8 mouse cellular contexts compared by ENCODE assay signal in the genomic region with DNA sequence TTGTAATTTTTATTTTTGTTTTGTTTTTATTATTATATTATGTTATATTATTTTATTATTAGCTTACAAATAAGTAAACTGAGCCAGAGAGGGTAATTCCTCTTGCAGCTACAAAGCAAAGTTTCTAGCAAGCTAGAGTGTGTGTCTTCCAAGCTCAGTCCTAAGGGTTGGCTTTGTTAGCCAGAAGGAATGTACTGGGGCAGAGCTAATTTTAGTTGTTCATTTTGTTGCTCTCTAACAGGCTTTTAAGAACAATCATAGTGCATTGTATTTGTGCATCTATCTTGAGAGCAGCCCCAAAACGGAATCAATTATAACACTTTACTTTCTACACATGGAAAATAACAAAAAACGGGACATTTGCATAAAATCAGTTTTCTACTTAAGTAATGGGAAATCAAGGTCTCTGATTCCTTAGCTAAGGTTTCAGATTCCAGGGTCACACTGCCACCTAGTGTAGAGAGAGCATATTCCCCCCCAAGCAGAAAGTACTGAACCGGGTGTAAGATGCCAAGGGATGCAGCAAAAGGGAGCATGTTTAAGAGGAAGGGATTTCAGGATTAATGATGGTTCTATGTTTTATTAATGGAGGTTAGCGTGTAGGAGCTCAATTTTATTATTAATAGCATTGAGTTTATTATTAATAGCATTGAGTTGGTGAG. TPM values are rescaled to one million over a fixed set of nuclear protein-coding genes. Genes with fewer than 3 reads are reported as not detected.
DNase-seq lines count a peak whose midpoint lies in the region; ATAC-seq and TF ChIP-seq lines count a peak whose summit lies in the region.
"Had no signal": no experiment of that assay in that cellular context is flagged by ENCODE, and none has a peak within 500 bp of the region (broad histone marks: within the 10 kb centered on the region; RNA-seq: fewer than 3 reads in every experiment).

No protein-coding gene starts in this region.

- peak; percentile 92 for ATAC-seq in frontal cortex, adult (ENCODE audit: low TSS enrichment)

- H3K4me1 ChIP-seq in cerebellum, adult 2 months (ENCODE audit: control insufficient read depth, insufficient read depth, low read length) = peaks cover 3% of the 10 kb centered on the region; the same call in 1 of the 2 replicates
- H3K4me1 ChIP-seq: heart, embryonic 15.5 days had no signal

- no peak overlapping the region for H3K27ac ChIP-seq in cerebellum, adult 2 months (ENCODE audit: insufficient read depth, low read length)
- H3K27ac ChIP-seq: heart, embryonic 15.5 days had no signal

- no peak for TF ChIP-seq POLR2A in cerebellum, adult 2 months (IDR thresholded peaks at IDR 0.05; ENCODE audit: borderline replicate concordance, insufficient read depth, low read length)

- peak; percentile 59; the same call in 1 of the 2 replicates for TF ChIP-seq CTCF in cerebellum, adult 2 months (IDR thresholded peaks at IDR 0.05; ENCODE audit: borderline replicate concordance, insufficient read depth, low read depth, low read length)

- peak; percentile 77 for DNase-seq in 3T3-L1 (ENCODE audit: low read depth, low spot score)
- DNase-seq in CD4-positive helper T cell, adult 2 months (ENCODE audit: low read depth, low spot score) = peak; percentile 4
- DNase-seq in cerebellum, adult 2 months = peak; percentile 61 to 65
- peak; percentile 41 to 62 for DNase-seq in kidney, postnatal 25 days
- DNase-seq in lung, postnatal 10 days = peak; percentile 55
- DNase-seq in right cerebral cortex, postnatal 25 days = peak; percentile 41

- H3K4me3 ChIP-seq in cerebellum, adult 2 months (replicated peaks; ENCODE audit: insufficient read depth, low read depth, low read length) = no peak overlapping the region
- H3K4me3 ChIP-seq: heart, embryonic 15.5 days had no signal

- H3K27me3 ChIP-seq in cerebellum, adult 2 months (ENCODE audit: control insufficient read depth, insufficient read depth, low read length) = no peaks in the 10 kb centered on the region
- H3K27me3 ChIP-seq: heart, embryonic 15.5 days had no signal

- 5% methylated on average over 4 of the region's 4 CpGs for WGBS in cerebellum, adult 2 months

RNA-seq across cellular contexts. Expression of a gene that starts 6.1 kb away (rescaled TPM):
- 0.79 and 0.87 TPM in 2 replicates for polyA plus RNA-seq in cerebellum, adult 2 months (2012; rRNA removed)

Comparison
In these comparisons a context has a peak if more than half of its experiments do, and no peak if none do; other contexts are left out.
1. DNase-seq: peak in every context shown above with its lines; median percentile 77 in 3T3-L1; 63 in cerebellum, adult 2 months; 55 in lung, postnatal 10 days; 52 in kidney, postnatal 25 days; 41 in right cerebral cortex, postnatal 25 days; 4 in CD4-positive helper T cell, adult 2 months.